Mouse (Mus musculus) midbrain, embryonic 10.5 days (tissue): Measurements from ENCODE around the gene Rpl9-ps1. TPM values are rescaled to one million over a fixed set of nuclear protein-coding genes. Genes with fewer than 3 reads are reported as not detected.

Experiments used
- DNase-seq: peaks from one replicate; pipeline ENCODE4 v3.0.0-alpha.2; 2017; ENCODE audit warnings: low spot score
- H3K27ac ChIP-seq: fragments of 300-500 bp; sonication (generic); replicated peaks from 2 replicates; pipeline ENCODE4 v1.5.1; 2016; ENCODE audit warnings: mild to moderate bottlenecking
- H3K27me3 ChIP-seq: fragments of 300-500 bp; sonication (generic); 2 replicates; pipeline ENCODE4 v1.6.1; 2016; ENCODE audit warnings: low read depth, mild to moderate bottlenecking; ENCODE audit not compliant: poor library complexity, severe bottlenecking
- H3K36me3 ChIP-seq: fragments of 300-500 bp; sonication (generic); 2 replicates; pipeline ENCODE4 v1.6.1; 2016; ENCODE audit warnings: mild to moderate bottlenecking, moderate library complexity
- H3K4me1 ChIP-seq: fragments of 300-500 bp; sonication (generic); 2 replicates; pipeline ENCODE4 v1.6.1; 2016
- H3K4me3 ChIP-seq: fragments of 300-500 bp; sonication (generic); 2 replicates; pipeline ENCODE4 v1.5.1; 2016; ENCODE audit warnings: mild to moderate bottlenecking, moderate library complexity
- H3K9me3 ChIP-seq: fragments of 300-500 bp; sonication (generic); replicated peaks from 2 replicates; pipeline ENCODE4 v1.6.1; 2016; ENCODE audit warnings: mild to moderate bottlenecking
- WGBS: fragments of 180-500 bp; shearing (Covaris S2); methylation state at CpG from one replicate; pipeline ENCODE4 v1.1.7; 2016; 5-methylcytosine and 5-hydroxymethylcytosine counted together
- polyA plus RNA-seq: library from polyadenylated mRNA; unstranded; fragments of >200 nt; fragmentation: Nextera tagmentation; extraction: Ambion mirVana; gene quantifications from 2 replicates; pipeline ENCODE4 v1.2.1, GENCODE M21; 2016

Rpl9-ps1 gene
- polyA plus RNA-seq, 1 experiment from 2014 or later, result not detected

GRCm38 (mm10) chr11:83640141-83640540 lies 5.3 kb downstream of the Rpl9-ps1 start:
- no peaks in the 10 kb centered on the region for H3K4me1 ChIP-seq
- WGBS, result 88% methylated on average over 5 of the region's 5 CpGs

GRCm38 (mm10) chr11:83639533-83639932 lies 5.9 kb downstream of the Rpl9-ps1 start:
- H3K4me3 ChIP-seq, result no peak overlapping the region
- H3K27ac ChIP-seq, result no peak overlapping the region
- 69% methylated on average over 3 of the region's 3 CpGs for WGBS
- H3K36me3 ChIP-seq, result no peaks in the 10 kb centered on the region
- H3K9me3 ChIP-seq, result no peaks in the 10 kb centered on the region
- H3K27me3 ChIP-seq, result no peaks in the 10 kb centered on the region
- no peaks in the 10 kb centered on the region for H3K4me1 ChIP-seq
- DNase-seq, result no peak

More at GRCm38 (mm10) chr11:83640141-83640540, 5.3 kb downstream of the Rpl9-ps1 start:
- no peak overlapping the region for H3K4me3 ChIP-seq
- no peaks in the 10 kb centered on the region for H3K9me3 ChIP-seq
- DNase-seq, result no peak
- no peak overlapping the region for H3K27ac ChIP-seq
- H3K27me3 ChIP-seq, result no peaks in the 10 kb centered on the region
- H3K36me3 ChIP-seq, result no peaks in the 10 kb centered on the region

- Histone ChIP-seq H3K9me3 (no peaks in the 10 kb centered on the region), H3K27ac (no peak overlapping the region), H3K27me3 (no peaks in the 10 kb centered on the region), H3K4me3 (no peak overlapping the region), H3K4me1 (peaks cover 3% of the 10 kb centered on the region; the same call in 1 of the 2 replicates), H3K36me3 (no peaks in the 10 kb centered on the region)
- DNase-seq, result no peak
- 45% methylated on average over 2 of the region's 2 CpGs for WGBS
These were observed 6.5 kb downstream of the Rpl9-ps1 start for GRCm38 (mm10) chr11:83638934-83639333.

- 94% methylated on average over 1 of the region's 1 CpGs for whole genome bisulfite sequencing
- H3K27ac ChIP-seq, result no peak overlapping the region
- H3K9me3 ChIP-seq, result no peaks in the 10 kb centered on the region
- peaks cover 3% of the 10 kb centered on the region; the same call in 1 of the 2 replicates for H3K4me1 ChIP-seq
- H3K4me3 ChIP-seq, result no peak overlapping the region
- no peaks in the 10 kb centered on the region for H3K36me3 ChIP-seq
- no peaks in the 10 kb centered on the region for H3K27me3 ChIP-seq
- no peak for DNase-seq
These were observed 8.6 kb downstream of the Rpl9-ps1 start for GRCm38 (mm10) chr11:83636742-83637235.

GRCm38 (mm10) chr11:83634898-83635297 lies 10.5 kb downstream of the Rpl9-ps1 start:
- H3K4me1 ChIP-seq, result peaks cover 3% of the 10 kb centered on the region; the same call in 1 of the 2 replicates
- H3K4me3 ChIP-seq, result no peak overlapping the region
- H3K36me3 ChIP-seq, result no peaks in the 10 kb centered on the region
- no peak overlapping the region for H3K27ac ChIP-seq
- no peaks in the 10 kb centered on the region for H3K27me3 ChIP-seq
- H3K9me3 ChIP-seq, result no peaks in the 10 kb centered on the region
- DNase-seq, result no peak
- 93% methylated on average over 2 of the region's 2 CpGs for WGBS

GRCm38 (mm10) chr11:83634425-83634824 lies 11.0 kb downstream of the Rpl9-ps1 start:
- Histone ChIP-seq H3K9me3 (no peaks in the 10 kb centered on the region), H3K27ac (no peak overlapping the region), H3K36me3 (no peaks in the 10 kb centered on the region), H3K4me3 (no peak overlapping the region), H3K4me1 (peaks cover 3% of the 10 kb centered on the region; the same call in 1 of the 2 replicates), H3K27me3 (no peaks in the 10 kb centered on the region)
- peak; percentile 15 for DNase-seq
- WGBS, result 58% methylated on average over 4 of the region's 4 CpGs

GRCm38 (mm10) chr11:83632744-83633143 lies 12.7 kb downstream of the Rpl9-ps1 start:
- WGBS, result 73% methylated on average over 4 of the region's 4 CpGs
- Histone ChIP-seq H3K27me3 (no peaks in the 10 kb centered on the region), H3K36me3 (no peaks in the 10 kb centered on the region), H3K27ac (no peak overlapping the region), H3K4me3 (no peak overlapping the region), H3K9me3 (no peaks in the 10 kb centered on the region), H3K4me1 (peaks cover 3% of the 10 kb centered on the region; the same call in 1 of the 2 replicates)
- DNase-seq, result no peak

- 76% methylated on average over 2 of the region's 2 CpGs for WGBS
- no peak overlapping the region for H3K27ac ChIP-seq
- no peaks in the 10 kb centered on the region for H3K36me3 ChIP-seq
- peaks cover 3% of the 10 kb centered on the region; the same call in 1 of the 2 replicates for H3K4me1 ChIP-seq
- no peak for DNase-seq
- no peaks in the 10 kb centered on the region for H3K27me3 ChIP-seq
- H3K4me3 ChIP-seq, result no peak overlapping the region
- H3K9me3 ChIP-seq, result no peaks in the 10 kb centered on the region
These were observed 14.4 kb downstream of the Rpl9-ps1 start for GRCm38 (mm10) chr11:83631065-83631464.

GRCm38 (mm10) chr11:83630630-83631029 lies 14.8 kb downstream of the Rpl9-ps1 start:
- no peak overlapping the region for H3K4me3 ChIP-seq
- peaks cover 3% of the 10 kb centered on the region; the same call in 1 of the 2 replicates for H3K4me1 ChIP-seq
- DNase-seq, result no peak
- no peaks in the 10 kb centered on the region for H3K36me3 ChIP-seq
- 97% methylated on average over 1 of the region's 1 CpGs for WGBS
- H3K27me3 ChIP-seq, result no peaks in the 10 kb centered on the region
- no peak overlapping the region for H3K27ac ChIP-seq
- no peaks in the 10 kb centered on the region for H3K9me3 ChIP-seq

GRCm38 (mm10) chr11:83628808-83629207 lies 16.6 kb downstream of the Rpl9-ps1 start:
- Histone ChIP-seq H3K4me3 (no peak overlapping the region), H3K27ac (no peak overlapping the region), H3K4me1 (no peaks in the 10 kb centered on the region), H3K36me3 (no peaks in the 10 kb centered on the region), H3K9me3 (no peaks in the 10 kb centered on the region), H3K27me3 (no peaks in the 10 kb centered on the region)
- no peak for DNase-seq
- WGBS, result 89% methylated on average over 9 of the region's 9 CpGs

GRCm38 (mm10) chr11:83623586-83623985 lies 21.8 kb downstream of the Rpl9-ps1 start:
- Histone ChIP-seq H3K9me3 (no peaks in the 10 kb centered on the region), H3K4me3 (no peak overlapping the region), H3K36me3 (no peaks in the 10 kb centered on the region), H3K27me3 (no peaks in the 10 kb centered on the region), H3K27ac (no peak overlapping the region), H3K4me1 (peaks cover 4% of the 10 kb centered on the region; the same call in 1 of the 2 replicates)
- WGBS, result 87% methylated on average over 3 of the region's 3 CpGs
- no peak for DNase-seq

- H3K4me3 ChIP-seq, result no peak overlapping the region
- no peak for DNase-seq
- H3K27ac ChIP-seq, result no peak overlapping the region
- H3K4me1 ChIP-seq, result peaks cover 4% of the 10 kb centered on the region; the same call in 1 of the 2 replicates
- no peaks in the 10 kb centered on the region for H3K36me3 ChIP-seq
- no peaks in the 10 kb centered on the region for H3K9me3 ChIP-seq
- H3K27me3 ChIP-seq, result no peaks in the 10 kb centered on the region
- WGBS, result 94% methylated on average over 1 of the region's 1 CpGs
These were observed 26.4 kb downstream of the Rpl9-ps1 start for GRCm38 (mm10) chr11:83619037-83619436.

GRCm38 (mm10) chr11:83618238-83618637 lies 27.2 kb downstream of the Rpl9-ps1 start:
- no peak for DNase-seq
- no peak overlapping the region for H3K27ac ChIP-seq
- no peaks in the 10 kb centered on the region for H3K36me3 ChIP-seq
- no peaks in the 10 kb centered on the region for H3K27me3 ChIP-seq
- no peak overlapping the region for H3K4me3 ChIP-seq
- 70% methylated on average over 5 of the region's 5 CpGs for WGBS
- H3K9me3 ChIP-seq, result no peaks in the 10 kb centered on the region
- H3K4me1 ChIP-seq, result peaks cover 4% of the 10 kb centered on the region; the same call in 1 of the 2 replicates
